Mouse (Mus musculus) cortical plate, adult 2 months (tissue): Measurements from ENCODE around the gene Nup98.

Experiments used
- CTCF ChIP-seq: fragments of 200-500 bp; IDR thresholded peaks from 2 replicates; pipeline ENCODE4 v1.5.1; 2011; ENCODE audit warnings: mild to moderate bottlenecking, control low read depth, low read length; ENCODE audit not compliant: insufficient read depth; ENCODE audit errors: extremely low read depth
- POLR2A ChIP-seq: fragments of 200-500 bp; IDR thresholded peaks from 2 replicates; pipeline ENCODE4 v1.6.1; 2011; ENCODE audit warnings: mild to moderate bottlenecking, low read length, control low read depth; ENCODE audit not compliant: insufficient read depth; ENCODE audit errors: extremely low read depth

DNA sequence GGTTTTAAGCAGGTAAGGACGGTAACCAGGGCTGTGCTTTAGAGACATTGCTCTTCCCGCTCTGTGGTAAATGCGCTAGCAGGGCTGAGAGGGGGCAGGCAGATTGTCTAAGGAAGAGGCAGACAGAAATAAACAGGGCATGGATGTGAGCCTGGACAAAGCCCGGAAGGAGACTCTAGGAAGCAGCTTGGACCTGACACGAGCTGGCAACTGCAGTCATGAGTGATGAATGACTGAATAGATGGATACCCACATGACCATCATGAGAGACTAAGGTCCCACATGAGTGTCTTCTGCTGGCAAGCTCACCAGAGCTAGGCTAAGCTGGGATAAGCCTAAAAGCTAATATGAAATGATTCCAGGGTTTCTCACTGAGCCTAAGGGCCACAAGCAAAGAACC is 105.8 kb downstream of the Nup98 start:
- no peak for TF ChIP-seq CTCF
- no peak for TF ChIP-seq POLR2A
